Mouse (Mus musculus) urinary bladder, adult 18-20 months (tissue): ENCODE results near the gene Serpina3k.
"Not testable (repeated sequence)": the region's sequence is repeated elsewhere in the genome, so short reads cannot be mapped to it uniquely, and the experiment has no call there.

Experiments
- DNase-seq, 2 experiments: peaks; one replicate each; pipeline ENCODE4 v3.0.0; 2022; ENCODE audit warnings: low spot score in 2 of 2, mixed read lengths in 2 of 2

Serpina3k gene

GRCm38 (mm10) chr12:104388477-104388876 lies 50.2 kb downstream of the Serpina3k start:
- DNase-seq: no peak

GRCm38 (mm10) chr12:104391057-104391456 lies 52.8 kb downstream of the Serpina3k start:
- DNase-seq: not testable (repeated sequence)
